Mouse (Mus musculus): ENCODE data around the gene Eif2d. TPM values are rescaled to one million over a fixed set of nuclear protein-coding genes. Genes with fewer than 3 reads are reported as not detected.

Eif2d gene
- polyA plus RNA-seq, 1 experiment from 2014 or later, result 55.0 TPM

- WGBS, result 68% methylated on average over 12 of the region's 12 CpGs
Measured at GRCm38 (mm10) chr1:131233527-131233926, 80.5 kb downstream of the Eif2d start.

DNA sequence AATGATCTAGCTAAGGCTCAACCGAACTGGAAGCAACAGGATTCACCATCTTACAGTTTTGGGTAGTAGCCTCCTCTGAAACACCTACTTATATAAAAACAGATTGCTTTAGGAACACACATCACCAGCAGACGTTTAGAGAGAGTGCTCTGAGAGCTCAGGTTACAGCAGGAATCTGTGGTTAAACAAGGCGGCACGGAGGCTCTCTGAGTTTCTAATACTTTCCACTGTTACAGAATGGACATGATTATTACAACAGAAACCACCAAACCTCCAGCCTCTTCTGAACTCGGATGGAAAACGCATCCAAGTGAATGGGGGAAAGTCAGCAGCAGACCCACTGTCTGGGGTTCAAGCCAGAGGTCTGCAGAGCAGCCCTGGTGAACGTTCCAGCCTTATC lies 83.1 kb downstream of the Eif2d start:
- H3K4me3 ChIP-seq (ENCODE audit: low read depth, low read length), result no peak overlapping the region
- H3K4me1 ChIP-seq (ENCODE audit: control insufficient read depth, insufficient read depth, low read length), result no peaks in the 10 kb centered on the region
- ATAC-seq (ENCODE audit: insufficient read depth, low FRiP score, low TSS enrichment) (no peak), DNase-seq (ENCODE audit: low spot score) (no peak)
- H3K27me3 ChIP-seq (ENCODE audit: control insufficient read depth, insufficient read depth, low read length), result no peaks in the 10 kb centered on the region
- WGBS, result 64% methylated on average over 7 of the region's 7 CpGs
- no peak overlapping the region for H3K9ac ChIP-seq (ENCODE audit: low read length)
- H3K27ac ChIP-seq (ENCODE audit: low read depth, low read length), result no peak overlapping the region
- no peak overlapping the region for H3K4me2 ChIP-seq (ENCODE audit: low read depth)
- H3K9me3 ChIP-seq (ENCODE audit: control insufficient read depth, low read length), result no peaks in the 10 kb centered on the region
- H3K36me3 ChIP-seq (ENCODE audit: control insufficient read depth, insufficient read depth, low read length), result no peaks in the 10 kb centered on the region

More at GRCm38 (mm10) chr1:131233527-131233926, 80.5 kb downstream of the Eif2d start:
- Histone ChIP-seq H3K4me2 (ENCODE audit: low read depth) (no peak overlapping the region), H3K9ac (ENCODE audit: low read length) (no peak overlapping the region), H3K4me1 (ENCODE audit: control insufficient read depth, insufficient read depth, low read length) (no peaks in the 10 kb centered on the region), H3K36me3 (ENCODE audit: control insufficient read depth, insufficient read depth, low read length) (no peaks in the 10 kb centered on the region), H3K27me3 (ENCODE audit: control insufficient read depth, insufficient read depth, low read length) (no peaks in the 10 kb centered on the region), H3K27ac (ENCODE audit: low read depth, low read length) (no peak overlapping the region), H3K4me3 (ENCODE audit: low read depth, low read length) (no peak overlapping the region), H3K9me3 (ENCODE audit: control insufficient read depth, low read length) (no peaks in the 10 kb centered on the region)
- no peak for DNase-seq (ENCODE audit: low spot score)
- ATAC-seq (ENCODE audit: insufficient read depth, low FRiP score, low TSS enrichment), result no peak

Other genes with a start within 250 kb of the Eif2d start
- gene Il20, start 241.7 kb upstream of the Eif2d start, polyA plus RNA-seq (2014; fragmentation: Nextera tagmentation; extraction: Ambion mirVana), result not detected in 2 replicates
- 0.23 TPM in 1 of 2 replicates, not detected in the other for gene Il19, start 213.1 kb upstream of the Eif2d start, polyA plus RNA-seq (2014; fragmentation: Nextera tagmentation; extraction: Ambion mirVana)
- not detected in 2 replicates for gene Il10, start 133.3 kb upstream of the Eif2d start, polyA plus RNA-seq (2014; fragmentation: Nextera tagmentation; extraction: Ambion mirVana)
- 36.5 and 39.7 TPM in 2 replicates for gene Mapkapk2, start 55.4 kb upstream of the Eif2d start, polyA plus RNA-seq (2014; fragmentation: Nextera tagmentation; extraction: Ambion mirVana)
- 10.4 and 11.3 TPM in 2 replicates for gene Dyrk3, start 14.8 kb upstream of the Eif2d start, polyA plus RNA-seq (2014; fragmentation: Nextera tagmentation; extraction: Ambion mirVana)
- 1.2 and 1.4 TPM in 2 replicates for gene Rassf5, start 92.1 kb downstream of the Eif2d start, polyA plus RNA-seq (2014; fragmentation: Nextera tagmentation; extraction: Ambion mirVana)
- 0.81 and 0.93 TPM in 2 replicates for gene Ikbke, start 126.4 kb downstream of the Eif2d start, polyA plus RNA-seq (2014; fragmentation: Nextera tagmentation; extraction: Ambion mirVana)

All from neural tube, embryonic 11.5 days (tissue).